Mouse (Mus musculus) mesoderm, embryonic 11.5 days (tissue): ENCODE measurements at regions not wholly inside any gene's neighbourhood (a gene's known extent, or its start where the extent isn't known, plus 50 kb on each side); places are given as distances from the start of the nearest gene placed in this dataset.

ENCODE experiments used
- DNase-seq: peaks from one replicate; pipeline ENCODE4 v3.0.0-alpha.2; 2012; ENCODE audit warnings: low read depth, low spot score

- no peak for DNase-seq
Measured at GRCm38 (mm10) chrX:85329474-85330225, 80.2 kb downstream of the Fthl17a start.

- peak; percentile 26 for DNase-seq
Measured at GRCm38 (mm10) chrX:85343517-85343916, 94.0 kb downstream of the Fthl17a start.

GRCm38 (mm10) chrX:85375296-85375695, 125.8 kb downstream of the Fthl17a start:
- no peak for DNase-seq

- DNase-seq, result no peak
Measured at GRCm38 (mm10) chrX:85384452-85384851, 135.0 kb downstream of the Fthl17a start.
